Mouse (Mus musculus): ENCODE measurements around the gene Exoc3l2.

Exoc3l2 gene

DNA sequence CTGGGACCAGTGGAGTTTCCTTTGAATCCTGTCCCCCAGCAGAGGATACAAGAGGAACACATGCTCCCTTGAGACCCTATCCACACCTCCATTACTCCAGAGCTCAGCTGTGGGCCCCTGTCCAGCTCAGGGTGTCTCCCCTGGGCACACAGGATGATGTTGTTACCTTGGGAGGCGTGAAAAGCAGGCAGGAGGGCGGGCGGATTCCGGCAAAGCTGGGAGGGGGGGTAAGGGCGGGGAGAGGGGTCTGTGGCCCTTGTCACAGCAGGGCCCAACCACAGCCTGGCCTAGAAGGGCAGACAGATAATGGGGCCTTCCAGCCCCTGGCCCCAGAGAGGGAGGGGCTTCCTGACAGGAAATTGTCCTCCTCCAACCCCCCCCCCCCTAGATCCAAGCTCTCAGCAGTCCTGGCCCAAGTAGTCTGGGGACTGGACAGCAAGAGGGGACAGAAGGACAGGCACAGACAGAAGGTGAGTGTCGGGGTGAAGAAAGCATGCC, at the start of gene Exoc3l2:
Gene Exoc3l2, plus strand, starts transcription at position 448 of the 498 bp plus-strand sequence.
- DNase-seq, result peak; percentile 58 to 64

DNA sequence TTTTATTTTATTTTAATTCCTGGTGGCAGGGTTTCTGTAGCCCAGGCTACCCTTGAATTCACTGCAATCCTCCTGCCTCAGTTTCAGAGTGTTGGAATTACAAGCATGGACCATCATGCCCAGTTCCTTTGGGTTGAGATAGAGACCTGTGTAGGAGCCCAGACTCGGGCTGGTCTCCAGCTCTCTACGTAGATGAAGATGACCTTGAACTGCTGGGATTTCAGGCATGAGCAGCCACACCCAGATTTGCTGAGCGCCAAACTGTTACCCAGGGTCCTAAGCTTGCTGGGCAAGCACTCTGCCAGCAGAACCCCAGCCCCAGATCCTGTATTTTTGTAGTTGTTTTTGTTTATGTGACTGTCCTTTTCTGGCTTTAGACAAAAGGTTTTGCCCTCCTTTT, 49.6 kb upstream of the Exoc3l2 start:
- DNase-seq, result no peak

DNA sequence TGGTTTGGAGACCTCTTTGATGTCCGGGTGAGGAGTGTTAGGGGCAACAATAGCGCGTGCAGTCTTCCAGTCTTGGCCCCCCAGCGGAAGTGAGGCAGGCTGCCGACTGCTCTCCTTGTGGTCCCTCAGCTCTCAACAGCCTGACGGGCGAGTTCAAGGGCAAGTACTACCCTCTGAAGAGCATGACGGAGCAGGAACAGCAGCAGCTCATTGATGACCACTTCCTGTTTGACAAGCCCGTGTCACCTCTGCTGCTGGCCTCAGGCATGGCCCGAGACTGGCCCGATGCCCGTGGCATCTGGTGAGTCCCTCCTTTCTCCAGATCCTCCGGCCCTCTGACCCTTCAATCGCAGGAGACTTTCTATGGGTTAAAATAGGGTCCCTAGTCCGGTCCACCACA, 46.5 kb upstream of the Exoc3l2 start:
- DNase-seq, result no peak

DNA sequence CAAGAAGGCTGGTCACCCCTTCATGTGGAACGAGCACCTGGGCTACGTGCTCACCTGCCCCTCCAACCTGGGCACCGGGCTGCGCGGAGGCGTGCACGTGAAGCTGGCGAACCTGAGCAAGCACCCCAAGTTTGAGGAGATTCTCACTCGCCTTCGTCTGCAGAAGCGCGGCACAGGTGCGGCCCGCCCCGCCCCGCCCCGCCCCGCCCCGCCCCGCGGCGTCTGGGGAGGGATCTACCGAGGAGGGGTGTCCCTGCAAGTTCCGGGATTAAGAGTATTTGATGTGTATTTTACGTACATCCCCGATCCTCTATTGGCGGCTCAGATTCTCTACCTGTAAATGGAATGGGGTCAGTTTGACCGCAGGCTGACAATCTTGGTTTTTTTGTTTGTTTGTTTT, 43.0 kb upstream of the Exoc3l2 start:
- no peak for DNase-seq

DNA sequence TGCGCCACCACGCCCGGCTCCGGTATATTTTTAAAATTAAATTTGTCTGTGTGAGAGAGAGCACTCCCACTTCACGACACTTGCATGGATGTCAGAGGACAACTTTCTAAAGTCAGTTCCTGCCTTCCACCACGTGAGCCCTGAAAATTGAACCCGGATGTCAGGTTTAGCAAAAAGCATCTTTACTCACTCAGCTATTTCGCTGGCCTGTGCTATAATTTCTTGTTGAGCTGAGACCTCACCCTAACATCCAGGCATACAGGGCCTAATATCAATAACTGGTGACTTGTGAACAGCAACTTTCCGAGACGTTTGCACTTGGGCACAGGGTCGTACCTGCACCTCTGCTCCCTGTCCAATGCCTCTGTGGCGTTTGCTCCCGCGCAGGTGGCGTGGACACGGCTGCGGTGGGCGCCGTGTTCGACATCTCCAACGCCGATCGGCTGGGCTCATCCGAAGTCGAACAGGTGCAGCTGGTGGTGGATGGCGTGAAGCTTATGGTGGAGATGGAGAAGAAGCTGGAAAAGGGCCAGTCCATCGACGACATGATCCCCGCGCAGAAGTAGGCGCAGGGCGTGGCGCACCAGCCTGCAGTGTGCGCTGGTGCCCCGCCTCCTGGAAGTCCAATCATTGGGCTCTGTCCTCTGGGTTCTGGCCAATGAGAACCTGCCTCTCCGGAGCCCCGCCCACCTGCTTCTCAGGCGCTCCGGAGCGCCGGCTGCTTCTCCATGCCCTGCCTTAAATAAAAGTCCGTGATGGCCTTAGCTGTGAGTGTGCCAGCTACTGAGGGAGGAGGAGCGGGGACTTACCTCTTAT, 42.1 kb upstream of the Exoc3l2 start:
- peak; percentile 93 to 96 for DNase-seq

DNA sequence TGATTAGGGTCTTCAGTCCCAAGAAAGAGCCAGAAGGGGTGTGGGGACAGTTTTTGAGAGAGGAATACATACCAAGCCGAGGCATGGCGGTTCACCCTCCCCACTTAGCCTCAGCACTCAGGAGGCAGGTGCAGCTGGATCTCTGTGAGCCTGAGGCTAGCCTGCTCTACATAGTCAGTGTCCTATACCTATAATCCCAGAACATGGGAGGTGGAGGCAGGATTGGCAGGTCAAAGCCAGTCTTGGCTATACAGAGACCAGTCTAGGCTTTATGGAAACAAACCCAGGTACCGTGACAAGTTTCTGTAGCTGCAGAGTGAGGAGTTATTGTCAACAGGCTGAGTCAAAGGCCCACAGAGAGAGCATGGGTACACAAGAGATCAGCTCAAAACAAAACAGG, 40.0 kb upstream of the Exoc3l2 start:
- no peak for DNase-seq

DNA sequence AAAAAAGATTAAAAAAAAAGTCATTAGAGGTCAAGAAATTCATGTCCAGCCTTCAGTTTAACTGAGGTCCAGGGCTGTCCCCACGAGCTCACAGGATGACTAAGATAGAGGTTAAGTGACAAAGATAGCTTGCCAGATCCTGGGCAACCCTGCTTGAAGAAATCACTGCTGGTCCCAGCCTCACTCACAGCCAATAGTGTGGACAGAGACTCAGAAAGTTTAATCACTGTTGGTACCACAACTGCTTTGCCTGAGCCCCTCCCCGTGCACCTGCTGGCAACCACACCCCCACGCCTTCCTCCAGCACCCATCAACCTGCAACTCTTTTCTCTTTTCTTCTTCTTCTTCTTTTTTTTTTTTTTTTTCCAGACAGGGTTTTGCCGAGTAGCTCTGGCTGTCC, 39.1 kb upstream of the Exoc3l2 start:
- no peak for DNase-seq

DNA sequence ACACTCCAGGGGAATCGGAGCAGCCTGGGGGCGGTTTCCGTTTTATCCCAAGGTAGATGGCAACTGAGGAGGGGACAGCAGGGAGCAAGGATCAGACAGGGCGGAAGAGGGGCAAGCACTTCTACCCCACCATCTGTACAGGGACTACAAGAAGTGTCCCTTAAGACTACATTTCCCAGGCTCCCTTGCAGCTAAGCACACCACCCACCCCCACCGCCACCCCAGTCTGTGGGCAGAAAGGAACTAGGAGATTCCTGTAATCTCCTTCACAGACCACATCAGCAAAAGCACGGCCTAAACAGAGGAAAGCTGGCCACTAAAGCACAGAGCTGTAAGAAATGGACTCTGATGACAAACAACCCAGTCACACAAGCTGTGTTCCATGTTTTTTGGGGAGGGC, 36.8 kb upstream of the Exoc3l2 start:
- DNase-seq, result no peak

DNA sequence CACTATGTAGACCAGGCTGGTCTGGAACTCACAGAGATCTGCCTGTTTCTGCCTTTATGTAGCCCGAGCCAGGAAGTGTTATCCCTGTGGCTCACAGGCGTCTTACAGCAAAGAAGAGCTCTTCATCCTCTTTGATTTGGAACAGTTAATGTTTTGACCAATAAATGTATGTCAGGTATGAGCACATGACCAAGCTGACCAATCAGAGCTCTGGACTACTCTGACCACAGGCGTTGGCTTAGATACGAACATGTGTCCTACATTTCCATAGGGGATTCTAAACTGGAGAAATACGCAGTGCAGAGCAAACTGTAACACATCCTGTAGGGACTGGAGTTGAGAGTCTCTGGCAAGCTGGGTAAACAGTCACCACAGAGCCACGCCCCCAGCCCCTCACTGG, 36.2 kb upstream of the Exoc3l2 start:
- DNase-seq, result no peak

DNA sequence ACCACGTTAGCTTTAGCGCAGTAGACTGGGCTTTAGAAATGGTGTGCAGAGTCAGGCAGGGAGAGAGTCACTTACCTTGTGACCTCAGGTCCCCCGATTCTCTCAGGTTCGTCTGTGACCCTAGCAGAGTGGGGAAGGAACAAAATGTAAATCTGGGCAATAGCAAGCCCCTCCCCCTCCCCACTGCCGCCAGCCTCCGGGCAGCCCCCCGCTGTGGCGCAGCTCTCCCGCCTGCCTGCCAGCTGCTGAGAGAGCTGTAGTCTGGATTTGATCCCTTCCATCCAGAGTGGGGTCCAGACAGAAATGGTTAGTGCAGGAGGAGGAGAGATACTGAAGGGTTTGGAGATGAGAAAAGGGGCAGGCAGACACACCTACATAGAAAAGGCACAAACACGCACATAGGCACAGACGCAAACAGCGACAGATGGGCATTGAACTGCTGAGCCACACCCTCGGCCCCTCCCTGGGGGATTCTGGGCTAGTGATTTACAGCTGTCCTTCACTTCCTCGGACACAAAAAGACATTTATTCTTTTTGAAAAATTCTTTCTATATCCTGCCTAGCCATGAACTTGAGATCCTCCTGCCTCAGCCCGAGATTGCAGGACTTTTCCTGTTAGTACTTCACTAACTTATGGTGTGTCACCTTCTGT, 35.0 kb upstream of the Exoc3l2 start:
- no peak for DNase-seq

DNA sequence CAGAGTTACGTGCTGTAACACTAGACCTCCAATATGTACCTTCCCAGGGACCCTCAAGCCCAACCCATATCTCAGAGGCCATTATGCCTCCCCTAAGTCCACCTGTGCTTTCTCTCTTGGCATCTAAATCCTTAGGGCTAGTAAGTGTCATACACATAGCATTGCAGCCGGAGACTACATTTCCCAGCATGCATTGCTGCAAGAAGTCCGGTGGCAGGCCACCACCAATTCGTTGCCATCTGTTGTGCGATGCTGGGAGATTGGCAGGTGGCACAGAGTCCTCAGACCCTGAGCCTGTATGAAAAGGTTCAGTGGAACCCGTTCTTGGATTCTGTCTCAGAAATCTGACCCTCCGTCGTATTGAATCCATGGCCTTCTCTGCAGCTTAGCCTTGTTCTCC, 33.4 kb upstream of the Exoc3l2 start:
- no peak for DNase-seq

DNA sequence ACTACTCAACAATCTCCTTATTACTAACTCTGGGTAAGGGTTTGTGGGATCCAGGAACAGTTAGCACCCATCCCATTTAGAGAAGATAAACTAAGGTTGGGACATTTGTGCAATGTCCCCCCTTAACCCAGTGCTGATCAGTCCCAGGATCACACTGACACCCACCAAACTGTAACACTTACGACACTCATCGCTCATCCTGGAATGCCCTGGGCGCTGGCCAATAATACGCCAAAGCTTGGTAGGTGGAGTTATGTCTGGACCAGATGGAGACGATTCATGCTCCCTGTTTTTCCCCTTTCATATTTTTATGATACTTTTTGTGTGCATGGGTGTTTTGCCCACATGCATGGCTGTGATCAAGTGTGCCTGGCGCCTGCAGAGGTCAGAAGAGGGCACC, 32.7 kb upstream of the Exoc3l2 start:
- no peak for DNase-seq

DNA sequence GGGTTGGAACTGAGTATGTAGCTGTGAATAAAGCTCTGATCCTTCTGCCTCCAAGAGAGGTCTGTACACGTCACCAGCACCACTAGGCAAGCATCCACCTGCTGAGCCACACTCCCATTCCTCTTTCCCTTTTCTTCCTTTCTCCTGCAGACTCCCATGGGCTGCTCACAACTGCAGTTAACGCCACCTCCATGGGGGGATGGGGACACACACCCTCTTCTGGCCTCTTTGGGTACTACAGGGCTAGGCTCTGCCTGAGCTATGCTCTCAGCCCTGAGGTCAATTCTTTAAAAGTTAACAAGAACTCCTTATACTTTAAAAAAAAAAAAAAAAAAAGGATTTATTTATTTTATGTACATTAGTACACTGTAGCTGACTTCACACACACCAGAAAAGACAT, 30.7 kb upstream of the Exoc3l2 start:
- no peak for DNase-seq

DNA sequence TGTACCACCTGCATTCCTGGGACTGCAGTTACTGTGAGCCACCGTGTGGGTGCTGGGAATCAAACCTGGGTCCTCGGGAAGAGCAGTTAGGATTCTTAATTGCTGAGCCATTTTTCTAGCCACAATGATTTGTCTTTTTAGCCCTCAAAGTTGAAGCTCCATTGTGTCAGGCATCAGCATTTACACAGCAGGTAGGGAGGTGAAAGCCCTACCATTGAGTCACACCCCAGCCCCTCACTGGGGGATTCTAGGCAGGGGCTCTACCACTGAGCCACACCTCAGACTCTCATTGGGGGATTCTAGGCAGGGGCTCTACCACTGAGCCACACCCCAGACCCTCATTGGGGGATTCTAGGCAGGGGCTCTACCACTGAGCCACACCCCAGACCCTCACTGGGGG, 26.9 kb upstream of the Exoc3l2 start:
- no peak for DNase-seq

DNA sequence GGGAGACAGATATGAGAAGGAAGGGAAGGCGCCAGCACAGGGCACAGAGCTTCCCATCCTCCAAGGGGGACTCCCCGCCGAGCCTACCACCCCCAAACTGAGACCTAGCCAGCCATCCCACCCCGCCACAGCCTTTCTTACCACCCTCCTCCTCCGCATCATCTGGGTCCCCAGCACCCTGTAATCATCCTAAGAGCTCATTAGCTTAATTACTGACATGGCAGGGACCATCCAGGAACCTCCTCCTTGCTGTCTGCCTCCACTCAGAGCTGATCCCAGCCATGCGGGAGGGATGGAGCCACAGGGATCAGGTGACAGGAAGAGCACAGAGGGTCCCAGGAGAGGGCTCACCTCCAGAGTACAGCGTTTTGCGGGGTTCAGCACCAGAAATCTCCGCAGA, 26.1 kb upstream of the Exoc3l2 start:
- DNase-seq, result no peak

DNA sequence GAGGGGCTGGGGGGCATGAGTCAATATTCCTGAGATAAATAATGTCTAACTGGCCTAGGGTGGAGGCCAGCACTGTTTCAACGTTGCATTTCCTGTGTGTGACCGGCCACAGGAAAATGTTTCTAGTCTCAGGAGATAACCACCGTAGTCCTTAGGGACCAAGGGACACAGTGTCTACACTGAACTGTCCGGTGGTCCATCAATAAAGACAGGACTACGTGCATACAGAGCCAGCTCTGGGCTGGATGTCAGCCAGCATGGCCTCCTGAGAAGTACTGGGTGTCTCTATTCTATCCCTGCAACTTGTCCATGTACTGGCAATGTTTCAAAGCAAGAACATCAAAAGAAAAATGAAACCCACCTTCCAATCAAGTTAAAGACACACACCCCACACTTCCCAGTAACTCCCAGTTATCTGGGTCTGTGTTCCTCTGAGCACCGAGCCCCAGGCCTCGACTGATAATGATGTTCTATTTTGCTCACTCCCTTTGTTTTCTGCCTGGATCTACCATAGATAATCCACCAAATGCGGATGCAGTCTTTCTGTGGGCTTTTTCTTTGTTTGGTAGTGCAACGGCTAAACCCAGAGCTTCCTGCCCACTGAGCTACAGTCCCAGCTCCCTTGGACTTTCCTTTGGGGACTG, 21.6 kb upstream of the Exoc3l2 start:
- DNase-seq, result peak; percentile 60 to 65

DNA sequence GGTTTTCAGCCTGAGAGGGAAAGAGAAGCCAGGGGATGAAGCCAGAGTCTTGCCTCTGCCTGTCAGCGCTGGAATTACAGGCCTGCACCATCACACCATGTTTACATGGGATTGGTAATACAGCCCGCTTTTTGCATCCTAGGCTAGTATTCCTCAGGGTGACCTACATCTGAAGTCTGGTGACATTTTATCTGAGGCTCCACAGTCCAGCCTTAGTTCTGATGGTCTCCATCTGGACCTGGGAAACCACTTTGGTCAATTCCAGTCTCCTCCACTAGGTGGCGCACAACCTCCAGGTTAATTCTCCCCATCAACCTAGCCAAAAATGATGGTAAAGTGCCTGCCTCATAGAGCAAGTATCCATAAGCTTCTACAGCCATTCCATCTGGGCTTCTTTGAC, 19.8 kb upstream of the Exoc3l2 start:
- DNase-seq, result peak; percentile 76 to 93

DNA sequence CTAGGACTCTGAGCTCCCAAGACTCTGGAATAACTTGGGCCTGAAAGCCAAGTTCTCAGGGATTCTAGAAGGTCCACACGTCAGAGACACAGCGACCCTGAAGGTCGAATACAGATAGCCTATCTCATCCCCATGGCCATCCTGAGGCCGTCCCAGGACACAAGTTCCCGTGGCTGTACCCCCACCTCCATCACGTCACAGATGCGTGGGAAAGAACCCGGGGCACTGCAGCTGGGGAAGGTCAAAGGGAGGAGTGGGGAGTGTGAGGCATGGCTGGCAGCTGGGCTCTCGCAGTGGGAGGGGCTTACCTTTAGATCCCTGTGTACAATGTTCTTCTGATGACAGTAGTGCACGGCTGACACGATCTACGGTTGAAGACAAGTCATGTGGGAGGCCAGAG, 18.3 kb upstream of the Exoc3l2 start:
- no peak for DNase-seq

DNA sequence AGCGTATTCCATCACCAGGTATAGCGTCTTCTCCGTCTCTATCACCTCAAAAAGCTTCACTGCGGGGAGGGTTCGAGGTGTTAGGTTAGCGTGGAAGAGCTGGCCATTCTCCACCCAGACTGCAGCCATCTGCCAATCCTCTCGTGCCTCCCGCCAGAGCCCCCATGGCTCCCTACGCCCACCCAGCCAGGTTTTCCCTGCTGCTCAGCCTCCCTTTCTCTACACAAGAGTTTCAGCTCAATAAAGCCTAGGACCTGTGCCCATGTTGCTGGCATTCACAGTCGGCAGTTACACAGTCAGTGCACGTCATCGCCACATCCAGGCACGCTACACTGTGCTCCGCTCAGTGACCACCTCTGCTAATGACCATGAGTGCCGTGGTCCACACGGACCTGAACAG, 15.4 kb upstream of the Exoc3l2 start:
- no peak for DNase-seq

DNA sequence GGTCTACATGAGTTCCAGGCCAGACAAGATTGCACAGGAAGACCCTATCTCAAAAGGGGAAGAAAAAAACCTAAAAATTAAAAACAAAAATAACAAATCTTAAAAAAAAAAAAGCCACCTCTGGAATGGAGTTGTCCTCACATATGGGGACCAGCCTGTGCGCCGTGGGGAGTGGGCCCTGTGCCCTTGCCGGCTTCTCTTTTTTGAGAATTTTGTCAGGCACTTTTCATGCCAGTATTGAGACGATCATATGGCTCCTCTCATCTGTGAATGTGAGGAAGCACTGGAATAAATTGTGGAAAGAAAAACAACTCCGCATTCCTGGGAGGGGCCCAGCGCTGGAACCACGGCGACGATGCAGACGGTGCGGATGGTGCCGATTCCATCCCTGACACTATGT, 14.0 kb upstream of the Exoc3l2 start:
- DNase-seq, result no peak

DNA sequence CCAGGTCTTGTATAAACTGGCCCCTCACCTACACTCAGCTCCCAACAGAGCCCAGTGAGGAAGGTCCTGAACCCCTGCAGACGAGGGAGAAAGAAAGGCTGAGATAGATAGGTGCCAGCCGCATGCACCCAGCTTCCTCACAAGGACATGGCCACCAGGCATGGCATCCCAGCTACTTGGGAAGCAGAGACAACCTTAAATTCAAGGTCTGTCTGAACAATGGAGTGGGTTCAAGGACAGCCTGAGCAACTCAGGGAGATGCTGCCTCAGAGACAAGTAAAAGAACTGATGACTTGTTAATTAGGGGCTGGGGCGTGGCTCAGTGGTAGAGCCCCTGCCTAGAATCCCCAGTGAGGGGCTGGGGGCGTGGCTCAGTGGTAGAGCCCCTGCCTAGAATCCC, 7.9 kb upstream of the Exoc3l2 start:
- no peak for DNase-seq

DNA sequence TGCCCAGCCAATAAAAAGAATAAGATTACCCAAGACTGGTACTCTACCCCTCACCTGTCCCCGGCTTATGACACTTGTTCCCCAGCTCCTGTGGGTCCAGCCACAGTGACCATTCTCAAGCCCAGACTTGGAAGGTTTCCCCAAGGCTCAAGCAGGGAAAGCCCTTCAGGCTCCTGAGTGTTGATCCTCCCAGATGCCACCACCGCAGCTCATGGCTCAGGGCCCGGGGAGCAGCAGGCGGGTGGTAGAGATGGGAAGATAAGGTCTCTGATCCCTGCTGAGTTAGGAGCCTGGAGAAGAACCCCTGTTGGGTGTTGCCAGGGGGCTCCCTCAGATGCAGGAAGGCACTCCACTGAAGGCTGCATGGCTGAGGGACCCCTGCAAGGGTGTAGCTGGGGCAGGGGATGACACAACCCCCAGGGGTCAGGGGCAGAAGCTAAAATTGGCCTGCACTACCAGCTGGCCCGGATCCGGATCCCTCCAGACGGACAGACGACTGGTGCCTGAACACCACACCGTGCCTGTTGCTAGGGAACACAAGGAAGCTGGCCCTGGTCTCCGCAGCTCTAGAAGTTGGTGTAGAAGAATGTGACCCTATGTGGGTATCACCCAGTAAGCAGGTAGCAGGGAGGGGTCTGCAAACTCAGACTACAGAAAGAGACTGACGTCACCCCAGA, 7.2 kb upstream of the Exoc3l2 start:
- DNase-seq, result no peak

DNA sequence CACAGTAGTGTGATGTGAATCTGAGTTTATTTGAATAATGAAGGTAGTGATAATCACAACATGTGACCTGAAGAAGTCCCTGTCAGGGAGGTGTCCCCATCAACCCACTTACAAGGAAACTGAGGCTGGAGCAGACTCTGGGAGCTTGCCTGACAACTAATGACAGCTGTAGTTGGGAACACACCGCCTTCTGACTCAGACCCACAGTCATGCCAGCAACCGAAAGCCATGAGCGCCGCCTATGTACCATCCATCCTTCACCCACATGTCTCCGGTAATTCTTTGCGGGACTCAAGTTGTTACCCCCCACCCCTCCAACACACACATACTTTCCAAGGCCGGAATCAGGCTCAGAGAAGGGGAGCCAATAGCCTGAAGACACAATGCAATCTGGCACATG, 6.5 kb upstream of the Exoc3l2 start:
- no peak for DNase-seq

Measured in kidney, postnatal 36 days (tissue).